Mouse (Mus musculus): Measurements from ENCODE around the gene Vmn1r188. TPM values are rescaled to one million over a fixed set of nuclear protein-coding genes. Genes with fewer than 3 reads are reported as not detected.
A peak's percentile ranks its signal among the peaks of the same experiment; 100 is the strongest.
"Not testable (repeated sequence)": the region's sequence is repeated elsewhere in the genome, so short reads cannot be mapped to it uniquely, and the experiment has no call there.

The Vmn1r188 gene
- polyA plus RNA-seq, 1 experiment from 2014 or later = not detected

DNA sequence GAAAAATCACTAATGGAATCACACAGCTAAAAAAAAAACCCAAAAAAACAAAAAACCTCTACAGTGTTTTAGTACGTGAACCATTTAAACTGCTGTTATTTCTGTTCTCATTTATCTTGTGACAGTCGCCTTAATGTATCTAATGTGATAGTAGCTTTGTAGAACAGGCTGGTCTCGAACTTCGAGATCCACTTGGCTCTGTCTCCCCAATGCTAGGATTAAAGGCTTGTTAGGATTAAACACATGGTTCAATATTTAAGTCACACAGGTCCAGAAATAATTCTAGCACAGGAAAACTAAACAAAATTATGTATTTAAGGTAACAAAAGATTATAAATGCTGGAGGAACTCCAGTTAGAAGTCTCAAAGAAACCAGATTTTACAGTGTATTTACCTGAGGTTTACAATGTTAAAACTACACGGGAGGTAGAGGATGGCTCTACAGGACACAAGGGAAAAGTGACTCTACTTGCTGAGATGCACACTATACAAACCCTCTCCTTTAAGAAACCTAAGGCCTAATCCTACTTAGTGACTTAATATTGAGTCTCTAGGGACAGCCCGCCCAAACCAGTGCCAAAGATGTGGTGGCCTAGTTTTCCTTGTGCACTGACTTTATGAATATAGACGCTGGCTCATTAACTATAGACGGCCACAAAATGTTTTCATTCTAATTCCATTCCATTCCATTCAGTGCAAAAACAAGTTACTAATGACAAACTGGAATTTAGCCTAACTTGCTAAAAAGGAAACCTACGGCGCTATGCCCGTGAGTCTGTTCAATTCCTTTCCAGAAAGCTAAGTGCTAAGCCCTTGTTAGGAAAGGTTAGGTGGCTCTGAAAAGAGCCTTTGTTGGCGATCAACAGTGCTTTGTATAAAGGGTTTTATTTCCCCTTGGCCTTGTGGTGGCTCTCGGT is 42.3 kb upstream of the Vmn1r188 start:
- peaks cover 14% of the 10 kb centered on the region; the same call in 1 of the 2 replicates for H3K4me1 ChIP-seq (replicated peaks)
- no peaks in the 10 kb centered on the region for H3K36me3 ChIP-seq
- H3K27me3 ChIP-seq (replicated peaks) = no peaks in the 10 kb centered on the region
- ATAC-seq (ENCODE audit: insufficient number of reproducible peaks, low FRiP score) = no peak
- peak overlapping the region; percentile 74 for H3K4me2 ChIP-seq
- H3K27ac ChIP-seq (ENCODE audit: poor library complexity, severe bottlenecking) = peak overlapping the region; percentile 93
- 5% methylated on average over 13 of the region's 13 CpGs for WGBS
- peak overlapping the region; percentile 46 for H3K4me3 ChIP-seq
- no peaks in the 10 kb centered on the region for H3K9me3 ChIP-seq (replicated peaks)
- H3K9ac ChIP-seq = peak overlapping the region; percentile 72

GRCm38 (mm10) chr13:22042568-22043502 is 41.4 kb upstream of the Vmn1r188 start, which contains the start of the genes Hist1h2ag and Hist1h2bj:
Hist1h2ag (minus strand) TSS chr13:22042944.
Hist1h2bj (plus strand) TSS chr13:22043214.
- Histone ChIP-seq H3K4me3 (peak within 1 kb of the TSS; percentile 46), H3K4me1 (replicated peaks) (peaks cover 14% of the 10 kb centered on the region; the same call in 1 of the 2 replicates), H3K4me2 (peak within 1 kb of the TSS; percentile 74), H3K27ac (ENCODE audit: poor library complexity, severe bottlenecking) (peak within 1 kb of the TSS; percentile 93), H3K9ac (peak within 1 kb of the TSS; percentile 72)
- H3K9me3 ChIP-seq (replicated peaks); H3K36me3 ChIP-seq; H3K27me3 ChIP-seq (replicated peaks): not testable (repeated sequence)
- ATAC-seq (ENCODE audit: insufficient number of reproducible peaks, low FRiP score) = peak; percentile 90
- under 1% methylated on average over 51 of the region's 80 CpGs for WGBS

DNA sequence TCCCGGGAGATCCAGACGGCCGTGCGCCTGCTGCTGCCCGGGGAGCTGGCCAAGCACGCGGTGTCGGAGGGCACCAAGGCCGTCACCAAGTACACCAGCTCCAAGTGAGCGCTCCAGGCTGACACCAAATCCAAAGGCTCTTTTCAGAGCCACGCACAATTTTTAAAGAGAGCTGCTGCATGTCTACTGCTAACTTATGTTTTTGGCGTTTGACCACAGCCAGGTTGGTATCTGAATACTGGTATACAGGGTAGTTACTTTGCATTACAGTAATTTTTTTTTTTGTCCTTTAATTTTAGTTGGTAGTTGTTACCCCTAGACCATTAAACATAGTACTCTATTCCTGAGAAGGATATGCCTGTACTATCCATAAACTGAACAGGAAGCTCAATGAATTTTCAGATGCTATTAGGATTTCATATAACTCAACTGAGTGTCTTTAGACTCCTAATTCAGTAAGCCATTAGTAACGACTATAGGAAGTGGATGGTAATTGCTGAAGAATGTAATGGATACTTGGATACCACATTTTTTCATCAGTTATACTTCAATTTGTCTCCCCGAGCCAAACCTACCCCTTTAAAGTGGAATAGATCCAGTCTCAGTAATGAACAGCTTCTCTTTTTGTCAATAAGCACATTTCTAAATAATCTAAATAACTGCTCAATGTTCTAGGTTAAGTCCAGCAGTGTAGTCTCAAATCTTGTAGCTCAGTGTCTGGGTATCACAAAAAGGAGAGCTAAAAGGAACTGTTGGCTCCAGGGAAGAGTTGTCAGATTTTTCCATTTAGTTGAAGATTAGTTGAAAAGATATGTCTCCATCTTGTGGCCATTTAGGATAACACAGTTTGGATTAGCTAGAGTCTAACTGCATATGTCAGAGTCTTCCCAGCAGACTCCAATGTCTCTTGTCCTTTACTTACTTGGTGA is 40.5 kb upstream of the Vmn1r188 start:
- WGBS = 2% methylated on average over 12 of the region's 14 CpGs
- Histone ChIP-seq H3K36me3 (no peaks in the 10 kb centered on the region), H3K4me1 (replicated peaks) (peaks cover 14% of the 10 kb centered on the region; the same call in 1 of the 2 replicates), H3K27ac (ENCODE audit: poor library complexity, severe bottlenecking) (peak overlapping the region; percentile 79), H3K9me3 (replicated peaks) (no peaks in the 10 kb centered on the region), H3K4me3 (peak overlapping the region; percentile 44), H3K9ac (peak overlapping the region; percentile 65), H3K4me2 (peak overlapping the region; percentile 74), H3K27me3 (replicated peaks) (no peaks in the 10 kb centered on the region)
- ATAC-seq (ENCODE audit: insufficient number of reproducible peaks, low FRiP score) = peak; percentile 7; the same call in 1 of the 2 replicates

GRCm38 (mm10) chr13:22044432-22045155 is 39.6 kb upstream of the Vmn1r188 start:
- H3K4me2 ChIP-seq = peak overlapping the region; percentile 2; the same call in 1 of the 2 replicates
- H3K27ac ChIP-seq (ENCODE audit: poor library complexity, severe bottlenecking) = no peak overlapping the region
- peaks cover 14% of the 10 kb centered on the region; the same call in 1 of the 2 replicates for H3K4me1 ChIP-seq (replicated peaks)
- 89% methylated on average over 6 of the region's 6 CpGs for WGBS
- no peak for ATAC-seq (ENCODE audit: insufficient number of reproducible peaks, low FRiP score)
- H3K4me3 ChIP-seq = no peak overlapping the region
- H3K9me3 ChIP-seq (replicated peaks) = no peaks in the 10 kb centered on the region
- no peak overlapping the region for H3K9ac ChIP-seq
- H3K27me3 ChIP-seq (replicated peaks) = no peaks in the 10 kb centered on the region
- H3K36me3 ChIP-seq = no peaks in the 10 kb centered on the region

DNA sequence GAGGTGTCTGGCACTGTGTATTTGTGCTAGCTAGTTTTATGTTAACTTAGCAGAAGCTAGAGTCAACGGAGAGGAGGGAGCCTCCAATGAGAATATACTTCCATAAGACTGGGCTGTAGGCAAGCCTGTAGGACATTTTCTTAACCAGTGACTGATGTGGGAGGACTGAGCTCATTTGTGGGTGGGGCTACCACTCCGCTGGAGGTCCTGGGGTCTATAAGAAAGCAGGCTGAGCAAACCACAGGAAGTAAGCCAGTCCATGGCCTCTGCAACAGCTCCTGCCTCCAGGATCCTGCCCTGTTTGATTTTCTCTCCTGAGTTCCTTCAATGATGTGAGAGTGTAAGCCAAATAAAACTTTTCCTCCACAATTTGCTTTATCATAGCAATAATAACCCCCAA is 38.9 kb upstream of the Vmn1r188 start:
- H3K9ac ChIP-seq = no peak overlapping the region
- 62% methylated on average over 2 of the region's 2 CpGs for WGBS

GRCm38 (mm10) chr13:22049041-22049440 is 35.2 kb upstream of the Vmn1r188 start:
- Histone ChIP-seq H3K9me3 (replicated peaks) (no peaks in the 10 kb centered on the region), H3K9ac (no peak overlapping the region), H3K27ac (ENCODE audit: poor library complexity, severe bottlenecking) (no peak overlapping the region), H3K27me3 (replicated peaks) (no peaks in the 10 kb centered on the region), H3K4me3 (no peak overlapping the region), H3K4me2 (no peak overlapping the region), H3K4me1 (replicated peaks) (0 out of 2 replicates have a peak, but pooled peaks cover 3% of the 10 kb centered on the region), H3K36me3 (no peaks in the 10 kb centered on the region)
- no peak for ATAC-seq (ENCODE audit: insufficient number of reproducible peaks, low FRiP score)
- WGBS = 79% methylated on average over 2 of the region's 2 CpGs

More for the DNA sequence above, 38.9 kb upstream of the Vmn1r188 start:
- no peak for ATAC-seq (ENCODE audit: insufficient number of reproducible peaks, low FRiP score)
- H3K27me3 ChIP-seq (replicated peaks) = no peaks in the 10 kb centered on the region
- no peak overlapping the region for H3K4me2 ChIP-seq
- H3K9me3 ChIP-seq (replicated peaks) = no peaks in the 10 kb centered on the region
- H3K4me3 ChIP-seq = no peak overlapping the region
- H3K27ac ChIP-seq (ENCODE audit: poor library complexity, severe bottlenecking) = no peak overlapping the region
- H3K4me1 ChIP-seq (replicated peaks) = peaks cover 13% of the 10 kb centered on the region; the same call in 1 of the 2 replicates
- no peaks in the 10 kb centered on the region for H3K36me3 ChIP-seq

DNA sequence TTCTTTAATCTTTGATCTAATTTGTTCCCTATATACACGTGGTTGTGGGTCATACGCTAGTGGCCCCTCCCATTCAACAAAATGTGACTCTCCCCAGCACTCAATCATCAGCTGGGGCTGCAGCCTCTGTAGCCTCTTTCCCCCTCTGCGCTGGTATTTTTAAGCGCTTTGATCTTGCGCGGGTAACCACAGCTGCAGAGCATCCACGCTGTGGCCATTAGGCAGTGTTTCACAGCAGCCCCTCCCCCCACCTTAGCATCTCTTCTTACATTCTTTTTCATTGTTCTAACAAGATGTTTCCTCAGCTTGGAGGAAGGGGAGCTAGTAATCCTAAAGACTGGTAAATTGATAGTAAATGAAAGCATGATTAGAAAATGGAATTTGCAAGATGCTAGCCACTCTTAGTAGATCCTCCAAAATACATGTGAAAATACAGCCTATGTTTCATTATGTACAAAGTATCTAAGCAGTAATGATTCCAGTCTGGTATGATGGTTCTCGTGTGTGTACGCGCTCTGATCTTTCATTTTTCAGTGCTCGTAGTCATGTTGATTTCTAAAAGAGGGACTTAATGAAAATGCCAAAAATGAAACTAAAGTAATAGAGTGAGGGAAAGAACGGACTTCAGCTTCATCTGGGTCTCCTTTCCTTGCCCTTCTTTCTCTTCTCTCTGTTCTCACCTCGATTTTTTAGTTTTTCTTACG is 34.4 kb upstream of the Vmn1r188 start:
- ATAC-seq (ENCODE audit: insufficient number of reproducible peaks, low FRiP score) = no peak
- WGBS = 2% methylated on average over 14 of the region's 14 CpGs
- Histone ChIP-seq H3K4me3 (peak overlapping the region; percentile 62), H3K4me1 (replicated peaks) (0 out of 2 replicates have a peak, but pooled peaks cover 3% of the 10 kb centered on the region), H3K4me2 (peak overlapping the region; percentile 76), H3K27ac (ENCODE audit: poor library complexity, severe bottlenecking) (no peak overlapping the region), H3K36me3 (no peaks in the 10 kb centered on the region), H3K9me3 (replicated peaks) (no peaks in the 10 kb centered on the region), H3K9ac (0 out of 2 replicates have a peak overlapping the region, but pooled peaks have one; percentile 39), H3K27me3 (replicated peaks) (no peaks in the 10 kb centered on the region)

DNA sequence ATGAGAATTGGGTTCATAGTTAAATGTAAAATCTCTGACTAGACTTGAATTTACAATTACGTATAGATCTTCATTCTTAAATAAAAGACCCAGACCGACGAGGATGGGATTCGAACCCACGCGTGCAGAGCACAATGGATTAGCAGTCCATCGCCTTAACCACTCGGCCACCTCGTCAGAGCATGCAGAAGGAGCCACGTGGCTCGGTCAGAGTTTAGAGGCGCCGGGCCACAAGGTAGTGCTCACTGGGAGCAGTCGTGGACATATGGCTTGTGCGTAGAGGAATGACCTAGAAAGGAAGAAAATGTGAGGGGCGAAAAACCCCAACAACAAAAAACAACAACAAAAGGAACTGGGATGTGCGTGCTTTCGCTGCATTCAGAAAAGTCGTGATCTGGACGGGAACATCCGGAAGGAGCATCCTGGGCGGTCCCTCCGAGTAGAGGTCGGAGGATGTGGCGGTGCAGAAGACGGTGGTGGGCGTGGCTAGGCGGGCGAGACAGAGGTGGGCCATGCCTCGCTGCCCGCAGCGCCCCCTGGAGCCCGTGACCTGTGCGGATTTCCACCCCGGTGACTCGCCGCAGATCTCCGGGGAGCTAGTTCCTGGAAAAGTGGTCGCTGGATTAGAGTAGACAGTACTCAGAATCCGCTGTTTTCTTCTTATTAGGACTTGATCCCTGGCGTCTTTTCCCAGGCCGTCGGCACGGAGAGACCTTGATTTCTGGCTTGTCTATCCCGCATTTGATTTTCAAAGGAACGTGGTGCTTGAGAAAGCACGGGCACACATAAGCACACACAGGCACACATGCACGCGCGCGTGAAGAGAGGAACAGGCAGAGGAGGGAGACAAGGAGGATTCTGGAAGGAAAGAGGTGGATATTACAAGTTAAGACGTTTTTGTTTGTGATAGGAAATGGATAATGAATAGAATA is 33.4 kb upstream of the Vmn1r188 start:
- ATAC-seq (ENCODE audit: insufficient number of reproducible peaks, low FRiP score) = peak; percentile 94
- H3K9me3 ChIP-seq (replicated peaks) = no peaks in the 10 kb centered on the region
- peak overlapping the region; percentile 66 for H3K9ac ChIP-seq
- H3K27ac ChIP-seq (ENCODE audit: poor library complexity, severe bottlenecking) = peak overlapping the region; percentile 80
- H3K27me3 ChIP-seq (replicated peaks) = no peaks in the 10 kb centered on the region
- H3K4me2 ChIP-seq = peak overlapping the region; percentile 76
- WGBS = under 1% methylated on average over 52 of the region's 52 CpGs
- H3K4me1 ChIP-seq (replicated peaks) = 0 out of 2 replicates have a peak, but pooled peaks cover 3% of the 10 kb centered on the region
- H3K4me3 ChIP-seq = peak overlapping the region; percentile 62
- H3K36me3 ChIP-seq = no peaks in the 10 kb centered on the region

All from heart, embryonic 12.5 days (tissue).